8 mouse cellular contexts compared by ENCODE assay signal in the genomic region with DNA sequence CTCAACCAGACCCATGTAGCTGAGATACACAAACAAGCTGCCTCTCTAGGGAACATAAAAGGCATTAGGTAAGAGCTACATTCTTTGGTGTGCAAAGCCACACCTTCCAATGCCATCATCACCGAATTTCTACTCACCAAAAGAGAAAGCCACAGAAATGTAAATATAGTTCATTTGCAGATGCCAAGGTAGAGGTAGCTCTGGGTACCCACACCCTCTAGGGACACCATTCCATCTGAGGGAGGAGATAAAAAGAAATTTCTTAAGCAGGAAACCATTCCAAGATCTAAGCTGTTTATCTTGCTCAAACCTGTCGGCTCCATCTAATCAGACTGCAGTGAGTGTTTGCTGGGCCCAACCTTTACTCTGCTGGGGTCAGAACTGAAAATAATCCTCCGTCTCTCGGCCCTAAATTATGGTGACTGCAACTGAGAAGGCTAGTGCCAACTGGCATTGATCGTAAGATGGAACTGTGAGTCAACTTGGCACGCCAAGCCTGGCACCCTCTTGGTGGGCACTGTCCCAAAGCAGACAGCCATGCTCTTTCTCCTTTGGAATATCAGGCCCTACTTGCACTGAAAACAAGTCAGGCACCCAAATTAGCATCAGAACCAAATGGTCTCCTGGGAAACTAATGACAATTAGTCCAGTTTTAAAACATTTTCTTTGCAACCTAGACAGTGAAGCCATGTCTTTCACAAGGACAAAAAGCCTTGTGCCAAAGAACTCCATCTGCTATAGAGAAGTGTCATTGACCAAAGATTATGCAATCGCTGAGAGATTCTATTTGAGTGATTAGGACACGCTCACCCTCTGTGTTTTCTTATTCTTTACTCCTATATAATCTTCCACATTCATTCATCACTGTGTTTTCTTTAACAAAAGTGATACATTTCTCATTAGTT.
A peak's percentile ranks its signal among the peaks of the same experiment; 100 is the strongest.
DNase-seq lines count a peak whose midpoint lies in the region; ATAC-seq and TF ChIP-seq lines count a peak whose summit lies in the region.

No protein-coding gene starts in this region.

- H3K27me3 ChIP-seq in forebrain, embryonic 14.5 days (replicated peaks; ENCODE audit: control insufficient read depth, insufficient read depth, low read length), result no peaks in the 10 kb centered on the region; the same call in 1 of the 2 replicates
- H3K27me3 ChIP-seq in forebrain, embryonic 12.5 days, result 0 out of 2 replicates have a peak, but pooled peaks cover 10% of the 10 kb centered on the region
- no peaks in the 10 kb centered on the region; the same call in 1 of the 2 replicates for H3K27me3 ChIP-seq in midbrain, postnatal 0 days (ENCODE audit: insufficient read depth, low read length)

- DNase-seq in forebrain, embryonic 14.5 days (ENCODE audit: low spot score), result peak; percentile 82
- DNase-seq in adrenal gland, adult 8-10 months, result peak; percentile 34
- DNase-seq in layer of hippocampus, adult 9-10 months (ENCODE audit: low spot score), result peak; percentile 16
- peak; percentile 83 for DNase-seq in midbrain, postnatal 0 days (ENCODE audit: low spot score)
- no peak for DNase-seq in testis, postnatal 14 days (ENCODE audit: low spot score)
- no peak for DNase-seq in thymus, postnatal 4 days

- H3K4me3 ChIP-seq in forebrain, embryonic 14.5 days (ENCODE audit: low read depth, low read length), result no peak overlapping the region
- no peak overlapping the region for H3K4me3 ChIP-seq in forebrain, embryonic 12.5 days (replicated peaks)
- H3K4me3 ChIP-seq in midbrain, postnatal 0 days (ENCODE audit: low read depth, low read length), result no peak overlapping the region

- no peaks in the 10 kb centered on the region for H3K9me3 ChIP-seq in forebrain, embryonic 14.5 days (replicated peaks; ENCODE audit: control insufficient read depth, low read length)
- no peaks in the 10 kb centered on the region for H3K9me3 ChIP-seq in forebrain, embryonic 12.5 days
- no peaks in the 10 kb centered on the region for H3K9me3 ChIP-seq in midbrain, postnatal 0 days (ENCODE audit: low read length)

- H3K27ac ChIP-seq in forebrain, embryonic 14.5 days (ENCODE audit: low read depth, low read length), result no peak overlapping the region
- H3K27ac ChIP-seq in forebrain, embryonic 12.5 days, result no peak overlapping the region
- no peak overlapping the region for H3K27ac ChIP-seq in midbrain, postnatal 0 days (ENCODE audit: low read depth, low read length)

- H3K9ac ChIP-seq in forebrain, embryonic 14.5 days (ENCODE audit: low read length), result no peak overlapping the region
- H3K9ac ChIP-seq in forebrain, embryonic 12.5 days, result no peak overlapping the region
- H3K9ac ChIP-seq in midbrain, postnatal 0 days (replicated peaks; ENCODE audit: low read length, poor library complexity, severe bottlenecking), result no peak overlapping the region

- no peaks in the 10 kb centered on the region for H3K36me3 ChIP-seq in forebrain, embryonic 14.5 days (ENCODE audit: control insufficient read depth, insufficient read depth, low read length)
- H3K36me3 ChIP-seq in forebrain, embryonic 12.5 days (replicated peaks), result no peaks in the 10 kb centered on the region
- no peaks in the 10 kb centered on the region for H3K36me3 ChIP-seq in midbrain, postnatal 0 days (ENCODE audit: insufficient read depth, low read length)

- WGBS in forebrain, embryonic 14.5 days, result 52% methylated on average over 8 of the region's 8 CpGs
- 74% methylated on average over 8 of the region's 8 CpGs for WGBS in forebrain, embryonic 12.5 days
- WGBS in midbrain, postnatal 0 days, result 69% methylated on average over 8 of the region's 8 CpGs

- TF ChIP-seq CTCF in midbrain, postnatal 0 days (IDR thresholded peaks at IDR 0.05), result no peak

- peak; percentile 83 for ATAC-seq in forebrain, embryonic 14.5 days
- ATAC-seq in forebrain, embryonic 12.5 days (ENCODE audit: low FRiP score), result no peak
- ATAC-seq in frontal cortex, adult (ENCODE audit: low TSS enrichment), result 0 out of 2 replicates have a peak, but pooled peaks have one; percentile 16
- ATAC-seq in midbrain, postnatal 0 days (ENCODE audit: low FRiP score), result peak; percentile 66

- no peak overlapping the region for H3K4me2 ChIP-seq in forebrain, embryonic 14.5 days (ENCODE audit: low read length)
- no peak overlapping the region for H3K4me2 ChIP-seq in forebrain, embryonic 12.5 days
- H3K4me2 ChIP-seq in midbrain, postnatal 0 days (ENCODE audit: low read depth, low read length, poor library complexity, severe bottlenecking), result no peak overlapping the region

- H3K4me1 ChIP-seq in forebrain, embryonic 14.5 days (ENCODE audit: control insufficient read depth, insufficient read depth, low read length), result no peaks in the 10 kb centered on the region
- H3K4me1 ChIP-seq in forebrain, embryonic 12.5 days, result no peaks in the 10 kb centered on the region
- H3K4me1 ChIP-seq in midbrain, postnatal 0 days (ENCODE audit: insufficient read depth, low read length), result no peaks in the 10 kb centered on the region

Comparison
In these comparisons a context has a peak if more than half of its experiments do, and no peak if none do; other contexts are left out.
1. DNase-seq: peak in forebrain, embryonic 14.5 days (single experiment), adrenal gland, adult 8-10 months (single experiment), layer of hippocampus, adult 9-10 months (single experiment) and midbrain, postnatal 0 days (single experiment); none in testis, postnatal 14 days (single experiment) and thymus, postnatal 4 days (single experiment).